Mouse (Mus musculus): ENCODE measurements at regions not wholly inside any gene's neighbourhood (a gene's known extent, or its start where the extent isn't known, plus 50 kb on each side); places are given as distances from the start of the nearest gene placed in this dataset.

GRCm38 (mm10) chr11:112930186-112930808, 148.3 kb downstream of the Sox9 start:
- TF ChIP-seq CTCF (IDR thresholded peaks at IDR 0.05; ENCODE audit: insufficient read depth, low read depth, low read length), result no peak
- TF ChIP-seq POLR2A (IDR thresholded peaks at IDR 0.05; ENCODE audit: insufficient read depth, low read depth, low read length), result no peak

Measured in olfactory bulb, adult 2 months (tissue).